In genomic region chr8:88775298-88775646, GRCm38 (mm10) we compare ENCODE assay signal across 21 mouse cellular contexts.
A peak's percentile ranks its signal among the peaks of the same experiment; 100 is the strongest.
DNase-seq lines count a peak whose midpoint lies in the region; ATAC-seq lines count a peak whose summit lies in the region.
"Had no signal": no experiment of that assay in that cellular context is flagged by ENCODE, and none has a peak within 500 bp of the region (broad histone marks: within the 10 kb centered on the region; RNA-seq: fewer than 3 reads in every experiment).

No protein-coding gene starts in this region.

- 67% methylated on average over 7 of the region's 7 CpGs for WGBS in hindbrain, embryonic 10.5 days
- WGBS in hindbrain, embryonic 11.5 days = 60% methylated on average over 7 of the region's 7 CpGs
- WGBS in embryonic facial prominence, embryonic 14.5 days = 60% methylated on average over 7 of the region's 7 CpGs
- 33% methylated on average over 7 of the region's 7 CpGs for WGBS in forebrain, embryonic 16.5 days
- 46% methylated on average over 7 of the region's 7 CpGs for WGBS in midbrain, embryonic 13.5 days

- H3K4me1 ChIP-seq in hindbrain, embryonic 10.5 days (replicated peaks) = peaks cover 18% of the 10 kb centered on the region
- H3K4me1 ChIP-seq in hindbrain, embryonic 11.5 days (replicated peaks; ENCODE audit: control insufficient read depth, insufficient read depth, low read length) = no peaks in the 10 kb centered on the region
- H3K4me1 ChIP-seq in embryonic facial prominence, embryonic 14.5 days (ENCODE audit: control insufficient read depth, insufficient read depth, low read length) = peaks cover 8% of the 10 kb centered on the region
- H3K4me1 ChIP-seq in forebrain, embryonic 16.5 days (replicated peaks; ENCODE audit: control insufficient read depth, insufficient read depth, low read length) = peaks cover 17% of the 10 kb centered on the region
- peaks cover 20% of the 10 kb centered on the region for H3K4me1 ChIP-seq in midbrain, embryonic 13.5 days (replicated peaks)
- H3K4me1 ChIP-seq: limb, embryonic 13.5 days; liver, embryonic 15.5 days had no signal

- peaks cover 2% of the 10 kb centered on the region; the same call in 1 of the 2 replicates for H3K9me3 ChIP-seq in hindbrain, embryonic 10.5 days
- no peaks in the 10 kb centered on the region for H3K9me3 ChIP-seq in hindbrain, embryonic 11.5 days (ENCODE audit: control insufficient read depth, low read length)
- H3K9me3 ChIP-seq in embryonic facial prominence, embryonic 14.5 days (ENCODE audit: control insufficient read depth, low read length) = 0 out of 2 replicates have a peak, but pooled peaks cover under 1% of the 10 kb centered on the region
- H3K9me3 ChIP-seq in forebrain, embryonic 16.5 days (ENCODE audit: control insufficient read depth, low read length) = no peaks in the 10 kb centered on the region
- no peaks in the 10 kb centered on the region for H3K9me3 ChIP-seq in midbrain, embryonic 13.5 days
- H3K9me3 ChIP-seq: embryonic facial prominence, embryonic 12.5 days; liver, embryonic 15.5 days had no signal

- H3K27me3 ChIP-seq in hindbrain, embryonic 10.5 days (ENCODE audit: insufficient read depth, poor library complexity, severe bottlenecking) = no peaks in the 10 kb centered on the region; the same call in 1 of the 2 replicates
- H3K27me3 ChIP-seq in hindbrain, embryonic 11.5 days (ENCODE audit: control insufficient read depth, insufficient read depth, low read length) = no peaks in the 10 kb centered on the region
- no peaks in the 10 kb centered on the region for H3K27me3 ChIP-seq in embryonic facial prominence, embryonic 14.5 days (replicated peaks; ENCODE audit: control insufficient read depth, insufficient read depth, low read length)
- H3K27me3 ChIP-seq in forebrain, embryonic 16.5 days (replicated peaks; ENCODE audit: control insufficient read depth, insufficient read depth, low read length) = no peaks in the 10 kb centered on the region
- H3K27me3 ChIP-seq in midbrain, embryonic 13.5 days = no peaks in the 10 kb centered on the region
- H3K27me3 ChIP-seq: embryonic facial prominence, embryonic 12.5 days; liver, embryonic 15.5 days had no signal

- H3K36me3 ChIP-seq in hindbrain, embryonic 10.5 days = no peaks in the 10 kb centered on the region
- no peaks in the 10 kb centered on the region for H3K36me3 ChIP-seq in hindbrain, embryonic 11.5 days (ENCODE audit: control insufficient read depth, insufficient read depth, low read length)
- no peaks in the 10 kb centered on the region for H3K36me3 ChIP-seq in embryonic facial prominence, embryonic 14.5 days (ENCODE audit: control insufficient read depth, insufficient read depth, low read length)
- no peaks in the 10 kb centered on the region for H3K36me3 ChIP-seq in forebrain, embryonic 16.5 days (ENCODE audit: control insufficient read depth, insufficient read depth)
- H3K36me3 ChIP-seq in midbrain, embryonic 13.5 days = no peaks in the 10 kb centered on the region
- H3K36me3 ChIP-seq: embryonic facial prominence, embryonic 12.5 days; limb, embryonic 13.5 days; liver, embryonic 15.5 days had no signal

- no peak for DNase-seq in hindbrain, embryonic 10.5 days (ENCODE audit: low spot score)
- DNase-seq in hindbrain, embryonic 11.5 days (ENCODE audit: low spot score) = no peak
- no peak for DNase-seq in embryonic facial prominence, embryonic 14.5 days (ENCODE audit: low spot score)
- no peak for DNase-seq in retina, embryonic 14.5 days (ENCODE audit: low spot score)
- no peak for DNase-seq in kidney, adult 8-10 months
- DNase-seq: adrenal gland, postnatal 14 days; cerebellum, adult 18-20 months; cerebellum, postnatal 36 days; gastrocnemius, postnatal 14 days; kidney, adult 9 months; spleen, adult 18-20 months; thymus, postnatal 25 days had no signal

- H3K9ac ChIP-seq in hindbrain, embryonic 11.5 days (ENCODE audit: low read depth, low read length) = no peak overlapping the region
- H3K9ac ChIP-seq in embryonic facial prominence, embryonic 14.5 days (ENCODE audit: low read depth, low read length) = no peak overlapping the region
- no peak overlapping the region; the same call in 1 of the 2 replicates for H3K9ac ChIP-seq in forebrain, embryonic 16.5 days (replicated peaks; ENCODE audit: low read depth, low read length)
- no peak overlapping the region for H3K9ac ChIP-seq in midbrain, embryonic 13.5 days (replicated peaks)
- H3K9ac ChIP-seq: embryonic facial prominence, embryonic 12.5 days; limb, embryonic 13.5 days; liver, embryonic 15.5 days had no signal

- no peak for ATAC-seq in hindbrain, embryonic 11.5 days (ENCODE audit: low FRiP score)
- no peak for ATAC-seq in embryonic facial prominence, embryonic 14.5 days (ENCODE audit: low read depth)
- peak; percentile 61 for ATAC-seq in forebrain, embryonic 16.5 days
- ATAC-seq in midbrain, embryonic 13.5 days = no peak
- ATAC-seq in erythroblast, adult 5-6 weeks (replicated peaks; ENCODE audit: low FRiP score, poor library complexity, severe bottlenecking) = no peak
- ATAC-seq: inflammation-experienced regulatory T-cells, adult 6 months; lung, postnatal 0 days had no signal

- no peak overlapping the region for H3K4me3 ChIP-seq in hindbrain, embryonic 10.5 days
- H3K4me3 ChIP-seq in hindbrain, embryonic 11.5 days (ENCODE audit: low read depth, low read length) = no peak overlapping the region
- H3K4me3 ChIP-seq in embryonic facial prominence, embryonic 14.5 days (ENCODE audit: low read depth, low read length) = no peak overlapping the region
- no peak overlapping the region for H3K4me3 ChIP-seq in forebrain, embryonic 16.5 days (replicated peaks; ENCODE audit: low read length)
- H3K4me3 ChIP-seq in midbrain, embryonic 13.5 days (replicated peaks) = no peak overlapping the region
- H3K4me3 ChIP-seq: embryonic facial prominence, embryonic 12.5 days; left cerebral cortex, adult 2 months; limb, embryonic 13.5 days; liver, embryonic 15.5 days had no signal

- 0 out of 2 replicates have a peak overlapping the region, but pooled peaks have one; percentile 24 for H3K27ac ChIP-seq in hindbrain, embryonic 10.5 days
- no peak overlapping the region for H3K27ac ChIP-seq in hindbrain, embryonic 11.5 days (ENCODE audit: low read depth, low read length)
- no peak overlapping the region; the same call in 1 of the 2 replicates for H3K27ac ChIP-seq in embryonic facial prominence, embryonic 14.5 days (replicated peaks; ENCODE audit: low read depth, low read length)
- peak overlapping the region; percentile 56 for H3K27ac ChIP-seq in forebrain, embryonic 16.5 days (ENCODE audit: low read length)
- H3K27ac ChIP-seq in midbrain, embryonic 13.5 days = no peak overlapping the region
- H3K27ac ChIP-seq: embryonic facial prominence, embryonic 12.5 days; left cerebral cortex, adult 2 months; limb, embryonic 13.5 days; liver, embryonic 15.5 days had no signal

- no peak overlapping the region for H3K4me2 ChIP-seq in hindbrain, embryonic 11.5 days (replicated peaks; ENCODE audit: low read depth, low read length)
- peak overlapping the region; percentile 25; the same call in 1 of the 2 replicates for H3K4me2 ChIP-seq in embryonic facial prominence, embryonic 14.5 days (ENCODE audit: low read depth, low read length)
- peak overlapping the region; percentile 35 for H3K4me2 ChIP-seq in forebrain, embryonic 16.5 days (ENCODE audit: low read length)
- peak overlapping the region; percentile 18 for H3K4me2 ChIP-seq in midbrain, embryonic 13.5 days (replicated peaks)
- H3K4me2 ChIP-seq: embryonic facial prominence, embryonic 12.5 days; limb, embryonic 13.5 days; liver, embryonic 15.5 days had no signal

Comparison
In these comparisons a context has a peak if more than half of its experiments do, and no peak if none do; other contexts are left out.
1. H3K27ac ChIP-seq: peak in hindbrain, embryonic 10.5 days (single experiment) and forebrain, embryonic 16.5 days (single experiment); none in hindbrain, embryonic 11.5 days (single experiment), embryonic facial prominence, embryonic 14.5 days (single experiment) and midbrain, embryonic 13.5 days (single experiment).